Mouse (Mus musculus) mesoderm, embryonic 11.5 days (tissue): ENCODE measurements around the gene Gal.

ENCODE experiments used
- DNase-seq: peaks from one replicate; pipeline ENCODE4 v3.0.0-alpha.2; 2012; ENCODE audit warnings: low read depth, low spot score

Gene Gal

DNA sequence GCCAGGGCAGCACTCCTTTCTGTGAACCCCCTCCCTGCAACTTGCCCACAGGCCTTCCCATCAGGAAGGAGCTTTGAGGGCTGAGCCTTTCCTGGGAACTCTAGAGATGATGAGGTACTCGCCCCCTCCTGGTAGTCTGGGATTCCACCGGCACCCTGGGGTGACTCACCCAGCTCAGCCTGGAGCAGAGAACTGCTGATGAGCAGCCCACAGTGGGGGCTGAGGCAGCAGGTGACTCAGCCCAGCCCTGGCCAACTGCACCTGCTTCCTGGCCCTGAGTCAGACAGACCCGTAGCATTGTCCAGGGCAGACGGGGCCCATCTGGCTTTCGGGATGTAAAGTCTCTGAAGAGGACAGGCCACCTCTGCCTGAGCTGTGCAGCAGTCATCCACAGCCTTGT, 4.9 kb upstream of the Gal start:
- no peak for DNase-seq

GRCm38 (mm10) chr19:3405531-3406281, 8.6 kb downstream of the Gal start:
- no peak for DNase-seq

- DNase-seq, result no peak
Measured at GRCm38 (mm10) chr19:3404030-3404429, 10.3 kb downstream of the Gal start.

- DNase-seq, result no peak
Measured at GRCm38 (mm10) chr19:3402390-3402789, 12.0 kb downstream of the Gal start.

DNA sequence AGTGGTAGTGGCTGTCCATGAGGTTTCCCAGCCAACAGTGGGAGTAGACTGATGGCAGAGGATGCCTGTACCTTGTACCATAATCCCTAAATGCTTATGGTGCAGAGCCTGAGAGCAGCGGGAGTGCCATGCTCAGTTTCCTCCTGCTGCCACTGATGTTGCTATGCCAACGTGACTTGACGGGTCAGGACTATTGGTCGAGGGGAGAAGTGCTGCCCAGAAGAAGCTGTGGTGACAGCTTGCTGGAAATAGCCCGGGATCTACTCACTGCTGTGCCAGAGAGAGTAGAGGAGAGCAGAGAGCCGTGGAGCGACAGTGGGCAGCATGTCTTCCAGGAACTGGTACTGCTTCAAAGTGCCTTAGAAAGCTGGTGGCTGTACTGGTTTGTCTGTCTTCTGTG, 12.4 kb downstream of the Gal start:
- no peak for DNase-seq

- DNase-seq, result no peak
Measured at GRCm38 (mm10) chr19:3401504-3401903, 12.8 kb downstream of the Gal start.

DNA sequence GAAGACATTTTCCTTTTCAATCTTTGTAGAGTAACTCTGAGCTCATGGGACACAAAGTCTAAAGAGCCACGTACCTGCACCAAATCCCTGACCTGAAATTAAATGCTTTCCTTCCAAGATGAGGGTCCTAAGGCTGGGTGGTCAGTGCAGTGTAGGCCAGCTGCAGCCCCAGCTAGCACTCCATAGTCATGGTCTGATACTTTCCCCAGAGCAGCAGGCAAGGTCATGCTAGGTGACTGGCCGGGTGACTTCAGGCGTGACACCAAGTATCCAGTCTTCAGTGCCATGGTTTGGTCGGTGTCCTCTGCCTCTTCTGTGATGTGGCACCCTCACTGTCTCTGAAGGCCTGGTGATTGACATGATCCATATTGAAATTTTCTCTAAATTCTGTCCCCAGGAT, 14.3 kb downstream of the Gal start:
- no peak for DNase-seq

GRCm38 (mm10) chr19:3394216-3394615, 20.1 kb downstream of the Gal start:
- DNase-seq, result no peak

DNA sequence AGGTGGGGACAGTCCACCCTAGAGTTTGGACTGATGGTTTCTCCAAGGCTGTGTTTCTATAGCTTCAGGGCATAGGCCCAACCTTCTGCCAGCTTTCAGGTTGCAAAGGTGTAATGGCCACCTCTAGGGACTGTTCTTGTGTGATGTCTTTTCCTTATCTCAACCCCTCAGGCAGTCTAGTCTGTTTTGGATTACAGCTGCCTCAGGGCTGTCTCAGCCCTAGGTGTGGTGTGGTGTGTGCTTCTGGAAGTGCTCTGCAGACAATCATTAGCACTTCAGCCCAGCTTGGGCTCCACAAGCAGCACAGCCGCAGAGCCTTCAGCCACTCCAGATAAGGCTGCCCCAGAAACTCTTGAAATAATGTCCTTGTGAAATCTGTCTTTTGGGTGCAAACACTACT, 22.0 kb downstream of the Gal start:
- no peak for DNase-seq

DNA sequence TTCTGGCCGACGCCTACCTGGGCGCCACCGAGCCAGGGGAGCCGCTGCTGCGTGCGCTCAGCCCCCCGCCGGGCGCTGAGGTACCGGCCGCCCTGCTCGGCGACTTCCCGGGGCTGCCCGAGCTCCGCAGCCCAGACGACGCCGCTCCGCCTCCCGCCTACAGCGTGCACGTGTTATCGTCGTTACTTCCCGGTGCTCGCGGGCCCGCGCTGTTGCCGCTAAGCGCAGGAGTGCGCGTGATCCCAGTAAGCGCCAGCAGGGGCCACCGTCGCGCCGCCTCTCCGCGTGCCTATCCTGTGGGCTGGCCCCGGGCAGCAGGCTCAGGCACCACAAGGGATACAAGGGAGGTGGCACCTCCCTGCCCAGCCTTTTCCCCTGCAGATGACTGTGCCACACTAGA, 25.3 kb downstream of the Gal start:
- DNase-seq, result peak; percentile 85

DNA sequence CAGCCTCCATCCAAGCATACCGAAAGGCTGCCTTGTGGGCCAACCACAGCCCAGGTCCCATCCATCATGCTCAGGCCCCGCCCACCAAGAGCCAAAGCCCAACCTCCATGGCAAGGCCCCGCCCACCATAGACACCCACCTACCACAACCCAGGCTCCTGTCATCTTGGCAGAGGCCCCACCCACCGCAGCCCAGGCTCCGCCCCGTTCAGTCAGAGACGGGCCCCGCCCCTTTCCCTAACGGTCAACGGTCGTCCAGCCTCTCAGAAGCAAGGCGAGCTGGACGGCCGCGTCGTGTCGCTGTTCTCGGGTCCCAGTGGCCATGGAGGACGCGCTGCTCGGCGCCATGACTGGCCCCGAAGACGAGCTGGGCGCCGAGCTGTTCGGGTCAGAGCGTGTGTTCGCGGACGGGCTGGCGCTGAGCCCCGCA, 25.7 kb downstream of the Gal start, which contains the start of gene Tesmin:
Gene Tesmin, plus strand, starts transcription at position 229 of the 429 bp plus-strand sequence.
- peak; percentile 86 for DNase-seq

DNA sequence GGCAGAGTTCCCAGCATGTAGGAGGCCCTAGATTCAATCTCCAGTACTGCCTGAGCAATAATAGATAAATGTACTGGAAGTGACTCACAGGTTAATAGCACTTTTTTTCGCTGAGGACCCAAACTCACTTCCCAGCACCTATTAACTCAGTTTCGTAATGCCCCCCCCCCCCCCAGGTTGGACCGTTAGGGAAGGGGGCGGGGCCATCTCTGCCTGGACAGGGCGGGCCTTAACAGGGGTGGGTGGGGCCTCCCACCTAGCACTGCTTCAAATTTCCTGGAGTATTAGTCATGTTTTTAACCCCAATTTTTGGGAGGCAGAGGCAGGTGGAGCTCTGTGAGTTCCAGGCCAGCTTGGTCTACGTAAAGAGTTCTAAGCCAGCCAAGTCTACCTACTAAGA, 26.3 kb downstream of the Gal start:
- DNase-seq, result no peak

DNA sequence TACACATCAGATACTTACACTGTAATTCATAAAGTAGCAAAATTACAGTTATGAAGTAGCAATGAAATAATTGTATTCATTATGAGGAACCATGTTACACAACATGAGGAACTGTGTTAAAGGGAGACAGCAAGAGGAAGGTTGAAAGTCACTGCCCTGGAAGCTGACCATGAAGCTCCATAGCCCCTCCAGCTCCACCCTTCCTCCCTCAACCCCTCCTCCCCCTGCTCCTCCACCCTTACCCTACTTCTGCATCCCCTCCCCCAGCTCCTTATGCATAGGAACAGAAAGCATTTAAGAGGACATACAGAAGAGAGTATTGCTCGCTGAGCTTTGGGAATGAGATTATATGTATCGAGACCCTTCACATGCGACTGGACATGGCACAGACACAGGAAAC, 35.7 kb downstream of the Gal start:
- DNase-seq, result no peak

DNA sequence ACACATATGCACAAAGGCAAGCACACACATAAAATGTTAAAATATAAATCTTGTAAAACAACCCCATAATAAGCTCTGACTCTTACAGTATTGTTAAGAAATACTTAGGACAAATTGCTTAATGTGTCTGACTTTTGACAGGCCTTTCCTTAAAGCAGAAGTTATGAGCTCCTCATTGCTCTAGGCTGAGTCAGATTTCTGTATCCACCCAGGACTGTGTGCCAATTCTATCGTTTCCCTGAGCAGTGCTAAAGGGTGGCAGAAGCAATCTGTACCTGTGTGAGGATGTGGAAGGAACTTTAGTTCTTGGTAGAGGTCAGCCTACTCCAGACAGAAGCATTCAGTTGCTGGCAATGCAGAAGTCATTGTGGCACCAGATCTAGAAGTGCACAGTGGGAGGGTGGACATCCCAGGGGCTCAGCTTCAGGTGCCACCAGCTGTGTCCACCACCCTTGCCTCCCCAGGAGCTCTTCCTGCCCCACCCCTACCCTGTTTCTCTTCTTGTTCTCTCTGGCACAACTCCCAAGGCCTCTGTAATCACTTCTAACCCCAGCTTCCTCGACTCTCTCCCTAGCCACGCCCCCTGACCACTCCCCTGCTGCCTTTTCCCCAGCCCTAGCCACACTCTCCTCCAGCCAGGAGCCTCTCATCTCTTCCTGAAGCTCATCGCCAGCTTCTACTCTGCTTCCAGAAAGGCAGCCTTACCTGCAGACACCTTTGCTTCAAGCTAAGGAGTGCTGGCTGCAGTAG, 37.2 kb downstream of the Gal start:
- no peak for DNase-seq

DNA sequence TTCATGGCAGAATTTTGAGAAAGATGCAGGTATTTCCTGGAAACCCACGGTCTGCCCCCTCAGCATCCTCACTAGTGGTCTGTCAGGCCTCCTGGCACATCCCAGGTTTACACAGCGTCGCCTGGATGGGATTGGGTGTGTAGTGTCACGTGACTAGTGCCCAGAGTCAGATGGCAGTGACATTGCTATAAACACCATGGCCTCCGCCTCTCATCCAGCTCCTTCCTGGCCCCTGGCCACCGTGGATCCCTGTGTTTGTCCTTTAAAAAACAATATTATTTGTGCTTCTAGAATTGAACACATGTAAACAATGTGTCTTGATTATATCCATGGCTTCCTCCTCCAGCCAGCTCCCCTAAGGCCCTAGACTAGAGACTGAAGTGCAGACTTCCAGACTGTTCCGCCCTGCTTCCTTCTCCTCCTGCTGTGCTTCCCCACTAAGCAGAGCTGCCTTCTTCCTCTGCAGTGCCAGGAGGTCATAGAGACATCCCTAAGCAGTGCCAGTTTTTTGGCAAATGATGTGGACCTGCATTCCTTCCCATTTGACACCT, 38.3 kb downstream of the Gal start:
- DNase-seq, result no peak

GRCm38 (mm10) chr19:3374028-3374427, 40.3 kb downstream of the Gal start:
- no peak for DNase-seq

DNA sequence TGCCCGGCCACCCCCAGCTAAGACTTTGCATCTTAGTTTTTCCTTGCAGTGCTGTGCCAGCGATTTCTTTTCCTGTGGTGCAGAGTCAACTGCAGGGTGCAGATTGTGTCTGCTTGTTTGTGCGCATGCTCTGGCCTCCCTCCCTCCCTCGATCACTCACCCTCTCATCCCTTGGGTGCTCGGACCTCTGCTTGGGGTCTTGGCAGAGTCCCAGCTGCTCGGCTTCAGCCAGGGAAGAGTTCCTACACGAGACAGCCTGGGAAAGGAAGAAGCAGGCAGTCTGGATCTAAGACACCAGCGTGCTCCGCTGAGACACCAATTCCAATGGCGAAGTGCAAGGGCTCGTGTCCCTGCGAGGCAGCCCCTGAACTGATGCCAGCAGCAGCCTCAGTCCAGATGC, 41.0 kb downstream of the Gal start:
- no peak for DNase-seq

GRCm38 (mm10) chr19:3368276-3368675, 46.1 kb downstream of the Gal start:
- DNase-seq, result no peak

DNA sequence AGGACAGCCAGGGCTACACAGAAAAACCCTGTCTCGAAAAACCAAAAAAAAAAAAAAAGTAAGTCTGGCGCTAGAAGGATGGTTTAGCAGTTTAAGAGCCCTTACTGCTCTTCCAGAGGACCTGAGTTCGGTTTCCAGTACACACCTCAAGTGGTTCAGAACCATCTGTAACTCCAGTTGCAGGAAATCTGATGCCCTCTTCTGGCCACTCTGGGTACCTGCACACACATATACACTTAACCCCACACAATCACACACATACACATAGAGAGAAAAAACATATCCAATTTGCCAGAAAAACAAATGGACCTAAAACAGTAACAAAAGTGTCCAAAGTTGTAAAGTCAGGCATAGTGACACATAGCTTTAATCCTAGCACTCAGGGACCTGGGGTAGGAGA, 49.3 kb downstream of the Gal start:
- no peak for DNase-seq

GRCm38 (mm10) chr19:3363510-3363909, 50.8 kb downstream of the Gal start:
- DNase-seq, result no peak
